Mouse (Mus musculus) stomach, postnatal 0 days (tissue): ENCODE measurements around the gene R3hdm2.

Experiments used
- CTCF ChIP-seq: IDR thresholded peaks from 2 replicates; pipeline ENCODE4 v1.5.1; 2016; ENCODE audit warnings: antibody characterized with exemption, low read depth, mild to moderate bottlenecking, moderate library complexity
- EP300 ChIP-seq: optimal IDR thresholded peaks from 2 replicates; pipeline ENCODE3; 2016; ENCODE audit warnings: antibody characterized with exemption

DNA sequence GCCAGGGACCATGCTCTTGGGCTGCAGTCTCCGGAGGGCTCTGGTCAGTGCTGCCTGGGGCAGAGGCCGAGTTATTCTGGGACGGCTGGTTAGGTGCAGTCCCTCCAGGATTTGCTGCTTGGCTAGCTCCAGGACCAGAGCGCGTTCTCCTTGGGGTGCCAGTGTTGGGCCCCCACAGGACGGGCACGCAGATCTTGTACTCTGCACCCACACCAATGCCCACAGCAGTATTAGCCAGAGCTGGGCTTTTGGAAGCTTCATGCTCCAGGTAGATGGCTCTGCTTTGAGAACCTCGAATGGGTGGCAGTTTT lies 28.9 kb upstream of the R3hdm2 start:
- TF ChIP-seq CTCF: no peak
- no peak for TF ChIP-seq EP300
